Mouse (Mus musculus) ES-CJ7 (cell line): ENCODE results near the gene Slc16a13.

Experiments
- DNase-seq: peaks from one replicate; pipeline ENCODE4 v3.0.0; 2011; ENCODE audit warnings: low read depth, low spot score

Slc16a13 gene

DNA sequence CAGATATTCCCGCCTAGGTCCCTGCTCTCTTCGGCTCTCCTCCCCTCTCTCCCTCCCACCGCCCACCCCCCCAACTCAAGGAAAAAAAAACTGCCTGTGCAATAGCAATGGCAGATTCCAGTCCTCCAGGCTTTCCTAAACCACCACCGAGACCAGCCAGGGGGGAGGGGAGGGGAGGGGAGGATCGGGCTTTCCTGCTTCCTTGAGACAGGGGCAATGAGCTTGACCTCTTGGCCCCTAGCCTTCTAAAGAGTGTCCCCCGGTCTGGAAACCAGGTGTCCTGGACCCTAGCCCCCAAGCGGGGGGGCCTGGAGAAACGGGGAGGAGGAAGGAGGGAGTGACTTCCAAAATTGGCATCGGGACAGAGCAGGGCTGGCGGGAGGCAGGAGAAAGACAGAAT is 11.7 kb upstream of the Slc16a13 start:
- DNase-seq = peak; percentile 77

DNA sequence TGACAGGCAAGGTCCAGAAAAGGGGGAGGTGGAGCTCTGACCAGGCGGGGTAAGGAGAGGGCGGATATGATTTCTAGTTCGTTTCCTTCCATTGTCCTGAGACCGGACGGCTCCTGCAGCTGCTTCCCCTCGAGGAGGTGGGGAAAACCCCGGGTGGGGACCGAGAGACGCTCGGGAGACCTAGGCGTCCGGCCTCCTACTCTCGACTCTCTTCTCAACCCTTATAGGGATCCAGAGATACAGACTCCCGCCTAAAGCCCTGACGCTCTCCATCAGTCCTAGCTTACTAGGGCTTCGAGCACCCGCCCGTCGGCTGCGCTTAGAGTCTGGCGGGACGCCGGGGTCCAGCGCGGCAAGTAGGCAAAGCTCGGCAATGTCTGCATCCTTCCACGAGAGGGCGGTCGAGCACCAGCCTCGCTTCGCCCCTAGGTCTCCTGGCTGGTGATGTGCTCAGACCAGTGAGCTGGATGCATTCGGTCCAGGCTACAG is 9.4 kb upstream of the Slc16a13 start:
- DNase-seq = peak; percentile 88

DNA sequence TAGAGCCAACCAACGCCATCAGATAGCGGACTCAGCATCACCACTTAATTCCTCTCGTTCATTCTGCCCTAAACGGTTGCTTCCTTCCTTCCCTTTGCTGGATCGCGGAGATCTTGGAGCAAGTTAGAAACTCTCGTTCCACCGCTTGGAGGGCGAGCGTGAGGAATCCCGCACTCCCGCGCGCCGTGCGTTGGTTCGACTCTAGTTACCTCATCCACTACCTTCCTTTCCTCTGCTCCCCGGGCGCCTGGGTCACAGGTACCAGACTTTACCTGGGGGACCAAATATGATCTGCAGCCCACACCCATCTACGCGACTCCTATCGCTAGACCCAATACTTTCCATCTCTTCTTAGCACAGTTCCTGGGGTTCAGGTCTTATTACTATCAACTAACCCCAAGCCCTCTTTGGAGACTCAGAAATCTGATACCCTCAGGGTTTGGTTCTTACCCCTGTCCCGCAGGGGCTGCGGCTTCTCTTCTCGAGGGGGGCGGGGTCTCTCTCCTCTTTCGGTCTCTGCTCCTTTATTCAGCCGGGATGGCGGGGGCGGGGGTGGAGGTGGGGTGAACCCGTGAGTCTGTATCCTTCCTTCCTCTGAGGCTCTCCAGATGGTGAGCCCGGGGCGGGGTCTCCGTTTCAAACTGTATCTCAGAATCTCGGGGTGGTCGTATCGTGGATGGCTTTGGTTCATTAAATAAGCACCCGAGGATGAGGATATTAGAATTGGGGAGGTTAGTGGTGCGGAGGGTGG is 8.6 kb upstream of the Slc16a13 start, which contains the start of gene Bcl6b:
TSS of gene Bcl6b (minus strand) at position 539 of the 751 bp plus-strand sequence.
- peak; percentile 46 for DNase-seq

DNA sequence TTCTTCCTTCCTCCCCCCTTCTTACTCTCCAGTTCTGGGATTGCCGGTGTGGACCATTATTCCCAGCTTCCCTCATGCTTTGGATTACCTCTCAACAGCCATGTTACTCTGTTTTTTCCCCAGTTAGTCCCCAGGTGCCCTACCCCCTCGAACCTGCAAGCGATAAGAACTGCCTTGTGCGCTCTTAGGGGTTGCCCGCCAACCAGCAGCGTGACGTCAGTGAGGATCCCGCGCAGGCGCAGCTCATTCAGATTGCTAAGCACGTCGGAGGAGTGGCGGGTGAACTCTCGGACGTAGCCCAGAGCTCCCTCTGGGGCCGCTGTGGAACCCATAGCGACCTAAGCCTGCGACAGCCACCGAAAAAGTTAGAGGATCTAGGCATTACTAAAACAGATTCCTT is 8.0 kb upstream of the Slc16a13 start:
- peak; percentile 97 for DNase-seq

DNA sequence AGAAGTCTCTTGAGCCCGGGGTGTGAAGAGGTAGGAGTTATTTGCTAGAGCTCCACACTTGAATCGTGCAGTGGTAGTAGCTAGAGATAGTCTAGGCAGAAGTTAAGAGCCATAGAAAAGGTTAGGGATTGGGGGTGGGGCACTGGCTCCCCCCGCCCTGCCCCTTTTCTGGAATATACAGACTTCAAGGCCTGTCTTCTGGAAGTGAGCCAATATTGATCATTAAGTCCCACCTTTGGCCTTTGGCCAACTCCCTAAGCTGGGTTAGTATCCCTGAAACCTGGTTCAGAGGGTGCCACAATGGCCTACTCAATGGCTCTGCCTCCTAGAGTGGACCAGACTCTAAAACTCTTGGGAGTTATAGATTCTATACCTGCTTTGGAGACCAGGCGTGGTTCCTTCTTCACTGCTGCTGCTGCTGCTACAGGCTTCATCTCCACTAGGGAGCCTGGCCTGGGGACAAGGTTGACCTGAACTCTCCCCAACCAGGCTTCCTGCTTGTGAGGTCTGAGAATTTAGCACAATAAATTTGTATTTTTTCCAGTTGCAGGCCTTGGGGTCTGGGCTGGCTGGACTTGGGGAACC is 6.9 kb upstream of the Slc16a13 start:
- DNase-seq = no peak

DNA sequence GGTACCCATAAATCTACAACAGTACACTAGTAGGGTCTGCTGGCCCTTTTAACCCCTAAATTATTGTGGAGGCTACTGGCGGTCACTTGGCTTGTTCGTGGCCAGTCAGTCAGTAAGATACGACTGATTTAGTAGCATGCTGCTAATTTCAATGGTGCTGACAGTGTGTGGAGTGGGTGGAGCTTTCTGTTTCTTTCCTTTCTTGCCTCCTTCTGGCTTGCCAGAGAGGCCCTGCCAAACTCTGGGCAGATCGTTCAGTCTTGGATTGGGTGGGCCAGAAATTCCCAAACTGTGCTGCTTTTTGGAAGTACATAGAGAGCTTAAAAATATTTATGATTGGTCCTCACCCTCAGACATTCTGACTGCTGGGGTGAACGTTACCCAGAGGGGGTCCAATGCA is 6.3 kb upstream of the Slc16a13 start:
- DNase-seq = no peak

DNA sequence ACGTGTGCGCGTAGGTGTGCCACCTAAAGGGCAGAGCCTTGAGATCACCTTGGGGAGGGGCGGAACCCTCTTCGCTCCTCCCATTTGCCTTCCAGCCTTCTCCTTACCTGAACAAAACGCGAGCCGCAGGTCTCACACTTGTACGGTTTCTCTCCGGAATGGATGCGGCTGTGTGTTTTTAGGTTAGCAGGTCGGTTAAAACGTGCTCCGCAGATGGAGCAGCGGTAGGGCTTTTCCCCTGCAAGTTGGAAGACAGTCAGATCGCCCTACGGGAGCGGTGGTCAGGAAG is 5.7 kb upstream of the Slc16a13 start:
- DNase-seq = peak; percentile 71

DNA sequence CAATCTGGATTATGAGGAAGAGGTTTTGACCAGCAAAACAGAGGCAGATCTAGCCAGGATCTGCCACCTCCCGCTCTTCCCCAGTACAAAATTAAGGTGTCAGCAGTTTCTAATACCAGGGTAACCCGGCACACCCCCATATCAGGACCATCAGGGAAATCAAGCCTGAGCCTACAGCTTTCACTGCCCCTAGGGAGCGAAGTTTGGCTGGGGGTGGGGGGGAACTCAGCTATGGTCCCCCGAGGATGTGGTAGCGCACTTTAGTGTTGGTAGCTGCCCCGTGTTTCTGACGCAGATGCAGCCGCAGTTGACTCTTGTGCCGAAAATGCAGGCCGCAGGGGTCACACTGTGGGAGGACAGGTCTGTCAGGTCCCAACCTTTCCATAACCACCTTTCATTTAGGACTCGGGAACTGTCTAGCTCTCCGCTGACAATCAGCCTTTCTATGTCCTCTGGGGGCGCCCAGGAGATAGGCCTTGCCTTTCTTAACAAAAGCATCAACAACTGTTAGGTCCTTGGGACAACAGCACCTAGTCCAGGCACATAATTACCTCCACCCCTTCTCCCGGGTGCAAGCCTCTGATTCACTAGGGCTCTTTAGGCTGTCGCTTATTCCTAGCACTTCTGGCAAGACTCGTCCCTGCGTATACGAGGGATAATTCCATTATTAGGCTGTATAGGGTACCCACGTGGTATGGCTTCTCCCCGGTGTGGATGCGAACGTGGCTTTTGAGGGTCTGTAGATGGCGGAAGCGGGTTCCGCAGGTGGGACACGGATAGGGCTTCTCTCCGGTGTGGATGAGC is 5.1 kb upstream of the Slc16a13 start:
- peak; percentile 53 for DNase-seq

DNA sequence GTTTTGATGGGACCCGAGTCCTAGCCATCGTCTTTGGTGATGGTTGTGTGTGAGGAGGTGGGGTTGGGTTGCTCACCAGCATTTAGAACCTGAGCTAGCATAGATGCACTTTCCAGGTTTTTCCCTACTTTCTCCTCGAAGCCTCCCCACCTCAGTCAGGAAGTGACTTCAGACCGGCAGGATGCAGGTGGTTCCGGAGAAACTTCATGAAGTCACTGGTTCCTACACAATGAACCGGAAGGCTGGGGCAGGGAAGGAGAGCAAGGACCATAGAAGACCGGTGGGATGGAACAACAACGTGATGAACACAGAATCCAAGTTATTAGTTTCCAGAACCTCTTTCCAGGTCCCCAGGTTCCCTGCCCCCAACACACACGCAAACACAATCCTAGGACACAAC is 2.9 kb upstream of the Slc16a13 start:
- DNase-seq = no peak

DNA sequence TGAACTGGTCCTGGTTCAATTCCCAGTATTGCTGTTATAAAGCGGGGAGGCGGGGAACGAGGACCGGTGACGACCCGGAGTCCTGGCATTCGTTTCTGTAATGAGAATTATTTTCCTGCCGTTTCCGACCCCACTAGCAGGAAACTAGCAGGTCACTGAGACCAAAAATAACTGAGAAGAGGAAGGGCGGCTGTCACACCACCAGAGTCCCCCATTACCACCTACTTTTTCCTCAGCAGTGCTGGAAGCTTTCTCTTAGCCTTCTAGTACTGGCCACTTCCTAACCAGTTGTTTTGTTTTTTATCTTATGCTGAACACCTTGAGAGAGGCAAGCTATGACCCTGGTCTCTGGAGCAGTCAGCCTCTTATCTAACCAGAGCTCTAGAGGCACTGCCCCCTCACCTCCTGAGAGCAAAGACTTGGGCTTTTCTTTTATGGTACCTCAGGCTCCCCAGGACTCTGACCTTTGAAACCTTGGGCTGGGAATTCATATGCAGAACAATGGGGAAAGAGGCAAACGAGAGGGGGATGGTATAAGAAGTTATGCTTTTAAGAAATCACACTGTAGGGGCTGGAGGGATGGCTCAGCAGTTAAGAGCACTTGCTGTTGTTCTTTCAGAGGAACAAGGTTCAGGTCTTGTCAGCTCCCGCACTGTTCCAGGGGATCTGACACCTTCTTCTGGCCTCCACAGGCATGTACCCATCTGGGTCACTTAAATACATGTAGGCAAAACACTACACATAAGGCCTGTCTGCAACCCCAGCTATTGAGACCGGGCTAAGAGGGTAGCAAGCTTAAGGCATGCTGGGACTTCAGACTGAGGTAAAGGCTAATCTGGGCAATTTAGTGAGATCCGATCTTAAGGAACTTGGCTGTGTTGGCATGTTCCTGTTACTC is 988 bp upstream of the Slc16a13 start:
- DNase-seq = peak; percentile 63

DNA sequence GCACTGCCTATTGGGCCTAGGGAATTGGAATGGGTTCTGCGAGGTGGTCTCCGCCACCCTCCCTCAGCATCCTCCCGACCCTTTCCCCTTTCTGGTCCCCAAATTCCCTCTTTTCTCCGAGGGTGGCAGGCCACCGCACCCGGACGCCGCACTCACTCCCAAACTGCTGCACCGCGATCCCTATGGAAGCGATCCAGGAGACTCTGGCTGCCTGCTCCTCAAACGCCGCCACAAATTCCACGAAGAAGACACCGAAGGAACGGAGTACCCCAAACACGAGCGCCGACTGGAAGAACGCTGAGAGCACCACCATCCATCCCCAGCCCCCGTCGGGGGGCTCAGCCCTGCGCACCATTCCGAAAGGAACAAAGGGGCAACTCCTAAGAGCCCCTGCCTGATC is 541 bp downstream of the Slc16a13 start:
- DNase-seq = no peak

DNA sequence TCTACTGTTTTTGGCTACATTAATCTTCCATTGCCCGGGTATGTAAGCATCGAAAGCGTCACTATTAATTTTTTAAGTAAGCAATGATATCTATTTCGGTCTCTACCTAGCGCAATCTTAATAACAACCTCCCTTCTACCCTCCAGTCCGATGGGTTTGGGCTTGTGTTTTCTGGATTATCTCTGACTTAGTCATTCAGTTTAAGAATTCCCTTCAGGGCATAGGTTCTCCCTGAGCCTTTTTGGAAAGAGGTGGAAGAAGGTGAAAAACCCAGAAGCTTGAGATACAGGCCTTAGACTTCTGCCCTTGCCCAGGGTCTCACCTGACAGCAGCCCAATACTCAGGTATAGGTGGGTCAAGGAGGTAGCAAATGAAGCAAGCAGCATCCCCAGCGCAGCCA is 991 bp downstream of the Slc16a13 start:
- DNase-seq = no peak

DNA sequence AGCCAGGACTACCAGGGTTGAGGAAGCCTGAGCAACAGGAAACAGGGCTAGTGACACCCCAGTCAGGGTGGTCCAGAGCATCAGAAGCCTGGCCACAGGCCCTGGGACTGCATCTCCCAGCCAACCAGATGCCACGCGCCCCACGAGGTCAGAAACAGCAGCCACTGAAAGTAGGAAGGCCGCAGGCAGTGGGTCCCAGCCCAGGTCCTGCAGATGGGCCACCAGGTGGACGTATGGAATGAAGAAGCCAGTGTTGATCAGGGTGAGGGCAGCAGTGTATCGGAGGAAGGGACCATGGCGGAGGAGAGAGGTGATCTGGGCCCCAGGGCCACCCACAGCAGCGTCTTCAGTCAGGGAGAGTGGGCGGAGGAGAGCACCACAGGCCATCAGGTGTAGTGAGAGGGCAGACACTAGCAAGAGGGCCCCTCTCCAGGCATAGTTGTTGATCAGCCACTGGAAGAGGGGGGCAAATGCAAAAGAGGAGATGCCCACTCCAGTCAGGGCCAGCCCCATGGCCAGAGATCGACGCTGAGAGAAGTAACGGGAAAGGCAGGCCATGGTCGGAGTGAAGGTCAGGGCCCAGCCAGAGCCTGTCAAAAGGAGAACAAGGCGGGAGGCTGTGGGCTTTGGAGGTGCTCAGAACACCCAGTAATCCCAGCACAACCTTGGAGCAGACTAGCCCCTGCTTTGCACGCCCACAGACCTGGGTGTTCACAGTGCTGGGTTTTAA is 2.0 kb downstream of the Slc16a13 start:
- no peak for DNase-seq

DNA sequence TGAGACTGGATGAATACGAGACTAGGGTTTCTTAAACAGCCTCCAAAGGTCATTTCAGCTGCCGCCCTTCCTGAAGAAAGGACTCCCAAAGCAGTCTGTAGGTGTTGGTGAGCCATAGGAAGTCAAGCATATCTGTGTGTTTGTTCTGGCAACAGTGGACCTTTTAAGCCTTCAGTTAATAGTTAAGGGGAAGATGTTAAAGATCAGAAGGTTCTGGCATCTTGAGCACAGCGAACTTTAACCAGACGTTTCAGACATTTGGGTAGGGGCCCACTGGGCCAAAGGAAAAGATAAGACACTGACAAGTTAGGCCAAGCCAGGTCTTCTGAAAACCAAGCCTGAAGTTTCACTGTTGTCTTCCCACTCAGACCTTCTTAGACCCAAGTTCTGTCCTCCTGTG is 2.8 kb downstream of the Slc16a13 start:
- DNase-seq = no peak

DNA sequence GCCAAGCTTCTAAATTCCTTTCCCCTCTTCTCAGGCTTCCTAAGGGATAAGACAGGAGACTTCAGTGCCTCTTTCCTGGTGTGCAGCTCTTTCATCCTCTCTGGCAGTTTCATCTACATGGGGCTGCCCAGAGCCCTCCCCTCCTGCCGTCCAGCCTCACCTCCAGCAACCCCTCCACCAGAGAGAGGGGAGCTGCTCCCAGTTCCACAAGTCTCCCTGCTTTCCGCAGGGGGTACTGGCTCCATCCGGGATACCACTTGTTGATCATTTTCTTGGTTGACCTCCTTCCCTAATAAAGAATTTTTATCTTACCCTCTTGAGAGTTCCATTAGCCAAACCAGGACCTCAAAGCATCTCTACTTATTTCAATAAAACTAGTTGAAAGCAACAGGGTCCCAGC is 4.8 kb downstream of the Slc16a13 start:
- DNase-seq = no peak

DNA sequence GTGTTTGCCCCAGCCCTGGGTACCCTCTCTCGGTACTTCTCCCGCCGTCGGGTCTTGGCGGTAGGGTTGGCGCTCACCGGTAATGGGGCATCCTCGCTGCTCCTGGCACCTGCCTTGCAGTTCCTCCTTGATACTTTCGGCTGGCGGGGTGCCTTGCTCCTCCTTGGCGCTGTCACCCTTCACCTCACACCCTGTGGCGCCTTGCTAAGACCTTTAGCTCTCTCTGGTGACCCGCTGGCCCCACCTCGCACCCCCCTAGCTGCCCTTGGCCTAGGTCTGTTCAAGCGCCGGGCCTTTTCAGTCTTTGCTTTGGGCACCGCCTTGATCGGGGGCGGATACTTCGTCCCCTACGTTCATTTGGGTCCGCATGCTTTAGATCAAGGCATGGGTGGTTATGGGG is 5.6 kb downstream of the Slc16a13 start:
- DNase-seq = no peak

DNA sequence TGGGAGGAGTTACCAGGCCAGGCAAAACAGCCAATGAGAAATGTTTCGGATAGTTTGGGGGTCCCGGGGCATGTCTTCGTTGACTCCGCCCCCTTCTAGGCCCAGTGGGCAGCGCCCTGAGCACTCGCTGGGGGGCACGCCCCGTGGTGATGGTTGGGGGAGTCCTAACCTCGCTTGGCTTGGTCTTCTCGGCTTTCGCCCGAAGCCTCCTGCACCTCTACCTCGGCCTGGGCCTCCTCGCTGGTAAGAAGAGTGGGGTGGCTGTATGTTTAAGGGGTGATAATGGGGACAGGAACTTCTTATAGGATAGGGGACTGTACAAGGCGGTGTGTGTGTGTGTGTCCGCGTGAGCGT is 6.0 kb downstream of the Slc16a13 start:
- DNase-seq = no peak

DNA sequence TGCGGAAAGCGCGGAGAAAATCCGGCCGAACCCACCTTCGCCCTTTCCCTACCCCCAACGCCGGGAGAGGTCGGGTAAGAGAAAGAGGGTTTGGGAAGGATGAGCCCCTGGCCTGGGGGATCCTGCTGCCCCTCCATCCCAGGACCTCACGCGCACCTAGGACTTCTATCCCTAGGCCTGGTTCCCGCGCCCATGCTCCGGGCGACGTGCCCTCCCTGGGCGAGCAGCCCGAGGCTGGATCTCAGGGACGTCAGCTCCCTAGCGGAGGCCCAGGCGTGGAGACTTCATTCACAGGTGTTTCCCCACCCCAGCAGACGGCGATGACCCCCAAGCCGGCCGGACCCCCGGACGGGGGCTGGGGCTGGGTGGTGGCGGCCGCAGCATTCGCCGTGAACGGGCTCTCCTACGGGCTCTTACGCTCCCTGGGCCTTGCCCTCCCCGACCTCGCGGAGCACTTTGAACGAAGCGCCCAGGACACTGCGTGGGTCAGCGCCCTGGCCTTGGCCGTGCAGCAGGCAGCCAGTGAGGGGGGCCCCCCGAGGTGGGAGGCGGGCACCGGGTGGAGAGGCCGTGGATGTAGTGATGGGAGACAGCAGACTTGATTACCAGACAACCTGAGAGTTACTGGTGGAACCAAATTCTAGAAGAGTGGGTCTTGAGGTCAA is 6.5 kb downstream of the Slc16a13 start:
- DNase-seq = no peak

DNA sequence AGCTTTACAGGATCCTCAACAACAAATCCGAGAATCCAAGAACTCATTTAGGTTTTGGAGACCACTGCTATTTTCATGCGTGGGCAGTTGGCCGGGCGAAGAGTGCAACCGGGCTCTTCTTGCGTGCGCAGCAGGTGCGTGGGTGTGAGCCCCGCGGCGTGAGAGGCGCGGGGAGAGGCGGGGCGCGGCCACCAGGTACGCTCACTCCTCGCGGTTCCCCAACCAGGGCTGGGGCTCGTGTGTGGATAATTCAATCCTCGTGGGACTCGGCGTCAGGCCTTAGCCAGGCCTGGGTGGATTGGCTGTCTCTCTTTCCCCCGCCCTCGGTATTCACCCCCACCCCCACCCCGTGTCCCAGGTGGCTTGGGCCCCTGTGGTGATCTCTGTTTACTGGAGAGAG is 7.1 kb downstream of the Slc16a13 start:
- DNase-seq = no peak

DNA sequence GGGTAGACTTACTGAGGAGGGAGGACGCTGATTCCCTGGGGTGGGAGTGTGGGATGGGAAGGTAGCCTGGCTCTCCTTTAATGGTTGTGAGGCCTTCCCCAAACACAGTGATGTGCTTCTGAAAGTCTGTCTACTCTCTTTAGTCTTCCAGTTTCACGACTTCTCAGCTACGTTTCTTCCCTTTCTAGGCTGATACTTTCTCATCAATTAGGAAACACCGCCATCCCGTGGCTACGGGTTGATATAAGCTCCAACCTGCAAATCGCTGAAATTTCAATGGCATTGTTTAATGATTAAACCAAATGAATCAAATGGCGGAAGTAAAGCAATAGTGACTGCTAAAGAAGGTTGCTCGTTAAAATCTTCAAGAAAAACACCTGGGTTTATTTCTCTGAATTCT is 8.0 kb downstream of the Slc16a13 start:
- DNase-seq = peak; percentile 62

DNA sequence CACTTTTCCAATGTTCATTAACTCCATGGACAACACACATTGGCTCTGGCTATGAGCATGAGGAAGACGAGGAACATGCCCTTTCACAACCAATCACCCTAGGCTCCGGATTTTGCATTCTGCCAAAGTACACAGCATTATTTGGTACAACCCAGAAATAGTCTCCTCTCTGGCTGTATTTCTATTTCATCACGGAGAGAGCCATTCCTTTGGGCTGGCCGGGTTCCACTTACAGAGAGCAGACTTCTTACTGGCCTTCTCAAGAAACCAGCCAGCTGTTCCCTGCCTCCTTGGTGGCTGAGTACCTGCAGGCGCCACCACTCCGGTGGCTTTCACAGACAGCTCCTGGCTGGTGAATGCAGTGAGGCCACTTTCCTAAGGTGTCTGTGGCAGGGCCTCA is 8.4 kb downstream of the Slc16a13 start, which contains the start of gene Slc16a11:
TSS of gene Slc16a11 (plus strand) at position 330 of the 400 bp plus-strand sequence.
- no peak for DNase-seq
